Mouse (Mus musculus): ENCODE measurements around the gene Lrp8. TPM values are rescaled to one million over a fixed set of nuclear protein-coding genes. Genes with fewer than 3 reads are reported as not detected.
A peak's percentile ranks its signal among the peaks of the same experiment; 100 is the strongest.

Gene Lrp8
- total RNA-seq (2021), result 1 to 10 TPM in 1 of 2 experiments, under 1 TPM in 1; 0.99 to 1.7 TPM
- long read RNA-seq, experiment 1, partial matches to known transcripts, result 0 of 1 reads
- long read RNA-seq, experiment 1, other reads (novel, unspliced or antisense), result 1 of 1 reads
- long read RNA-seq, experiment 2, result 0 reads

- peak; percentile 71 for DNase-seq
Observed at GRCm38 (mm10) chr4:107802185-107802449, at the start of gene Lrp8. TSS of gene Lrp8 (plus strand) at chr4:107802261.

- DNase-seq, result no peak
Observed at GRCm38 (mm10) chr4:107756222-107756621, 45.8 kb upstream of the Lrp8 start.

GRCm38 (mm10) chr4:107757487-107758470 is 44.3 kb upstream of the Lrp8 start:
- no peak for DNase-seq

GRCm38 (mm10) chr4:107758938-107759337 is 43.1 kb upstream of the Lrp8 start:
- no peak for DNase-seq

- no peak for DNase-seq
Observed at GRCm38 (mm10) chr4:107763001-107763400, 39.1 kb upstream of the Lrp8 start.

- DNase-seq, result no peak
Observed at GRCm38 (mm10) chr4:107763598-107763997, 38.5 kb upstream of the Lrp8 start.

GRCm38 (mm10) chr4:107765196-107765813 is 36.8 kb upstream of the Lrp8 start:
- no peak for DNase-seq

- no peak for DNase-seq
Observed at GRCm38 (mm10) chr4:107766182-107766581, 35.9 kb upstream of the Lrp8 start.

- no peak for DNase-seq
Observed at GRCm38 (mm10) chr4:107772122-107772825, 29.8 kb upstream of the Lrp8 start.

GRCm38 (mm10) chr4:107774868-107775267 is 27.2 kb upstream of the Lrp8 start:
- DNase-seq, result no peak

GRCm38 (mm10) chr4:107775672-107776071 is 26.4 kb upstream of the Lrp8 start:
- DNase-seq, result no peak

GRCm38 (mm10) chr4:107776990-107777673 is 24.9 kb upstream of the Lrp8 start:
- no peak for DNase-seq

- no peak for DNase-seq
Observed at GRCm38 (mm10) chr4:107783541-107783940, 18.5 kb upstream of the Lrp8 start.

GRCm38 (mm10) chr4:107788841-107789240 is 13.2 kb upstream of the Lrp8 start:
- DNase-seq, result no peak

- DNase-seq, result no peak
Observed at GRCm38 (mm10) chr4:107800801-107801200, 1.3 kb upstream of the Lrp8 start.

- DNase-seq, result no peak
Observed at GRCm38 (mm10) chr4:107801366-107802184, 486 bp upstream of the Lrp8 start.

GRCm38 (mm10) chr4:107802450-107803331 is 630 bp downstream of the Lrp8 start:
- DNase-seq, result peak; percentile 30

GRCm38 (mm10) chr4:107803351-107804106 is 1.5 kb downstream of the Lrp8 start:
- peak; percentile 55 for DNase-seq

GRCm38 (mm10) chr4:107805491-107805890 is 3.4 kb downstream of the Lrp8 start:
- DNase-seq, result no peak

Data from gastrocnemius, postnatal 10 days (tissue).